Mouse (Mus musculus) 416B (cell line): ENCODE results near the gene Rcor2.
A peak's percentile ranks its signal among the peaks of the same experiment; 100 is the strongest.

Source experiments
- DNase-seq: peaks from one replicate; pipeline ENCODE4 v3.0.0; 2011; ENCODE audit warnings: low read depth

Gene Rcor2

DNA sequence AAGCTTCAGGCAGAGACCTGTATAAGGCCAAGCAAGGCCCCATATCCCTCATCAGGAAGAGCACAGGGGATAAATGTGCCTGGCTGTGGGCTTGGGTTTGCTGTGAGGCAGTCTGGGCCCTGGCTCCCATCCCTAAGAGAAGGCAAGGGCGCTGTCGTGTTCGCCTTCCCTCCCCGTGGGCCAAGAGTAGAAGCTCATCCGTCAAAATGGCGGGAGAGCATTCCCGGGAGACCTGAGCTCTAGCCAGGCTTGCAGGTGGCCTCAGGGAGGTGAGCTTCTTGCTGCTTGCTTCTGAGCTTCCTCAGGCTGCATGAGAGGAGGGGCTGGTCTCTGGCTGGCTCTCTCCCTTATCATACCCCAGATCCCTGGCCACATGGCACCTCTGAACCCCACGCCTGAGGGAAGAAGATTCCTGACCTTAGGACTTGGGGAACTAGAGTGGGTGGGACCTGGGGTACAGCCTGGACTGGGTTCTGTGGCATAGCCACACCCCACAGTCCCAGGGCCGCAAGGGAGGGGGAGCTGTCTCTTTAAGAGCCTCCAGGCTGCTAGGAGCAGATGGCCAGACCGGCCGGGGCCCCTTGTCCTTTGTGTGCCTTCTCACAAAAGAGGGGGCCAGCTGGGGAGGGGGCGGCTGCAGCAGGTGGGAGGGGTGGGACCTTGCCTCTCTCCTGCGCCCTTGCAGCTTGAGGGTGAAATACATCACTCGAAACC lies 1.5 kb upstream of the Rcor2 start:
- DNase-seq = peak; percentile 32

DNA sequence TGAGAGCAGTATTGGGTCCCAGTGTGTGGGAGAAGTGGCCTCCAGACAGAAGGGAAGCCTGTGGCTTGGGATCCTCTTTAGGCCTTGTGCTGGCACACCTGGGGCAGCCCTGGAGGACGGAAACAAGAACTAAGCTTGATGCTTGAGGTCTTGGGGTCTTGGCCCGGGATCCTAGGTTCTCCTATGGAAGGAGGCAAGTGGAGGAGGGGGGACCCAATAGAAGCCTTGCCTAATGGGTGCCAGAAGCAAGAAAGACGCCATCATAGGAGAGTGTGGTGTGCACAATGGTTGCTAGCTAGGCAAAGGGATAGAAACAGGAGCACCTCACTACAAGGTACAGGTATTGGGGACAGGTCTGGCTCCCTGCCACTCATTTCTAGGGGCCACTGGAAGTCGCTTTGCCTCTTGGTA lies 699 bp upstream of the Rcor2 start:
- DNase-seq = peak; percentile 41

DNA sequence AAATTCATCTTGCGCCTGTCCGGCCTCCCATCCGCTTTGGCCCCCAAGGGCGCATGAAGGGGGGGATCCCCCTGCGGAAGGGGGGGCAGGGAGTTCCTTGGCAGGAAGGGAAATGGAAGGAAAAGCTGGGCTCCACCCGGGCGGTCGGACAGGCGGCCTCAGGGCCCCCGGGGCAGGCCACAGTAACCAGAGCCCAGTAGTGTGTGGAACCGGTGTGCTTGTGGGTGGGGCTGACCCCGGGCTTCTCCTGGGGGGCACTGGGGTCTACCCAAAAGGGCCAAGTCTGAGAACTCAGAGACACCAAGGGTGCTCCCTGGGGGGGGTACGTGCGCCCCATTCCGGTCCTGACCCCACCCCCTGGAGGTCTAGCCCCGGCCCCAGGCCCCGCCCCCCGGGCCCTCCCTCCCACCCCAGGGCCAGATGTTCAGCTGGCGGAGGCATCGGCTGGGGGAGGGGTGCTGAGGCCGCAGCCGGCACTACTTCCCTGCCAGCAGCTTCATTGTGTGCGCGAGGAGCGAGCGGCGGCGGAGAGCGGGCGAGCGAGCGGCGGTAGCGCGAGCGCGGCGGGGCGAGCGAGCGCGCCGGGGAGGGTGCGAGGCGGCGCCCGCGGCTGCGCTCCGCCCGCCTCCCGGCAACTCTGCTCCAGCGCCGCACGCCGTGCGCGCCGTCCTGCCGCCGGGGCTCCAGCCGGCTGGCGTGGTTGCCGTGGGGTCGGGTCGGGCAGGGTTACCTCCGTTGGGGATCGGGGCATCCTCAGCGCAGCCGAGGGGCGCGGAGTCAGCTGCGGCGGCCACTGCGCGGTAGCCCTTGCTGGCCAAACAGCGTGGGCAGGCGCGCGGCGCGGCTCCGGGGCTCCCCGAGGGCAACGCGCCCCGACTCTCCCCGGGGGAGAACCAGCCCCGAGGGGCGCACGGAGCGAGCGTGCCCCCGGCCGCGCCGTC lies 926 bp downstream of the Rcor2 start:
- peak; percentile 87 for DNase-seq

DNA sequence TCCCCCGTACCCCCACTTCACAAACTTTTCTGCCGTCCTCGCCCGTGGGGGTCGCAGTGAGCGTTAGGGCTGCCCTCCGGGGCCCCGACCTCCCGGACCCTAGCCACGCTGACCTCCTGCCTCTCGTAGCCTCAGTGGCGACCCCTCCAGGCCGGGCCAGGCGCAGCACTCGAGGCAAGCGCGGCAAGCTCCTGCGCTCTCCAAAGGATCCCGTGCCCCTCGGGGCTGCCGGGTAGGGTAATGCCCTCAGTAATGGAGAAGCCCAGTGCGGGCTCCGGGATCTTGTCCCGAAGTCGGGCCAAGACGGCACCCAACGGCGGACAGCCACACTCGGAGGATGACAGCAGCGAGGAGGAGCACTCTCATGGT lies 1.6 kb downstream of the Rcor2 start:
- peak; percentile 86 for DNase-seq

DNA sequence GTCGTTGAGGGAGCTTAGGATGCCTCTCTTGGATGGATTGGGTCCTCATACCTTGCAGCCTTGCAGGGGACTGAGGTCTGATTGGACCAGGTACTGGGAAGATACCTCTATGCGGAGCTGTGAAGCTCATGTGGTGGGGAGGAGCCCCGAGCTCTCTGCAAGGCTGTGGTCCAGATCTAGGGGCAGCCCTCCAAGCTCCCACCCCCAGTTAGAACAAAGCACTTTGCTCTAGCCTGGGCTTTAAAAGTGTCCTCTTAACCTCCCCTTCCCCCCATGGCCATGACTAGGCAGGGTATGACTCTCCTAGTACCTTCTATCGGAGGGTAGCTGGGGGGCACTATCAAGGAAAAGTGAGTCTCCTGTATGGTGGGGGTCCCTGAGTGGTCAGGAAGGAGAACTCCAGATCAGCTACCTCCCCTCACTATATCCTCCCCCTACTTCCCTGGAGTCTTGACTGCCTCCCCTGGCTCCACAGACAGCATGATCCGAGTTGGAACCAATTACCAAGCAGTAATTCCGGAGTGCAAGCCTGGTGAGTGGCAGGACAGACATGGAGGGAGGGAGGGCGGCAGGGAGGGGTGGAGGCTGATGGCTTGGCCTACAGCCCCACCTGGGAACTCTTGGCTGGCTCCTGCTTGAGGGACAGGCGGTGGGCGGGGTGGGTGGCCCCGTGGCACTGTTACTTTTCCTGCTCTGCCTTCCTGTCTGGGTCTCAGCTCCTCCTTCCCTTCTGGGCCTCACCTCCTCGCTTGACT lies 2.3 kb downstream of the Rcor2 start:
- peak; percentile 53 for DNase-seq

DNA sequence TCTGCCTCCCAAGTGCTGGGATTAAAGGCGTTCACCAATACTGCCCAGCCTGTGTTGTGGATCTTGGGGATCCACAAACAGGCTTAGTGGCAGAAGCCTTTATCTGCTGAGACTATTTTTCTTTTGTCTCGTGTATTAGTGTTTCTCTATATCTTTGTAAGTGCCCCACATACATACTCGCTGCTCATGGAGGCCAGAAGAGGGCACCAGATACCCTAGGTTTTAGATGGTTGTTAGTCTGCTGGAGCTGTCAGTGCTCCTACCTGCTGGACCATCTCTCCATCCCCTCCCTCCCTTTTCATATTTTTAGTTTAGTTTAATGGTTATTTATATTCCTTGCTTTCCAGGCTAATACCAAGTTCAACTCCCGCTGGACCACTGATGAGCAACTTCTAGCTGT lies 6.4 kb downstream of the Rcor2 start:
- peak; percentile 63 for DNase-seq

DNA sequence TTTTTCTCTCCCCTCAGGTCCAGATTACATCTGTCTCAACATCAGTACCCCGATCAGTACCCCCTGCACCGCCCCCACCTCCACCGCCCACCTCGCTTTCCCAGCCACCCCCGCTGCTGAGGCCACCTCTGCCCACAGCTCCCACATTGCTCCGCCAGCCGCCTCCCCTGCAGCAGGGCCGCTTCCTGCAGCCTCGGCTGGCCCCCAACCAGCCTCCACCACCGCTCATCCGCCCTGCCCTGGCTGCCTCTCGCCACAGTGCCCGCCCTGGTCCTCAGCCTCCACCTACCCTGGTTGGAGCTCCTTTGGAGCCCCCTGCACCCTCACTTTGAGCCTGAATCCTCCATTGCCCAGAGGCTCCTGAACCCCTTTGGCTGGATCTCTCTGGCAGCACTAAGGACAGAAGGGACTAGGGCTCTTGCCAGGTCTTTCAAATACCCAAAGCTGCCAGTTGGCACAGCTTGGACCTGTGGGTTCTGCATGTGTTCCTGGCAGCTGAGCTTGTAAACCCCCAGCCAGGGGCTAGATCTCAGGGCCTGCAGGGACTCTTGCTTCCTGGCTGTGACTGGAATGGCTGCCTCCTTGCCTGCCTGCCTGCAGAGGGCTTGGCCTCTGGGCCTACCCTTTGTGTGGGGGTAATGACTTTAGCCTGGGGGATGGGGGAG lies 7.3 kb downstream of the Rcor2 start:
- DNase-seq = no peak

DNA sequence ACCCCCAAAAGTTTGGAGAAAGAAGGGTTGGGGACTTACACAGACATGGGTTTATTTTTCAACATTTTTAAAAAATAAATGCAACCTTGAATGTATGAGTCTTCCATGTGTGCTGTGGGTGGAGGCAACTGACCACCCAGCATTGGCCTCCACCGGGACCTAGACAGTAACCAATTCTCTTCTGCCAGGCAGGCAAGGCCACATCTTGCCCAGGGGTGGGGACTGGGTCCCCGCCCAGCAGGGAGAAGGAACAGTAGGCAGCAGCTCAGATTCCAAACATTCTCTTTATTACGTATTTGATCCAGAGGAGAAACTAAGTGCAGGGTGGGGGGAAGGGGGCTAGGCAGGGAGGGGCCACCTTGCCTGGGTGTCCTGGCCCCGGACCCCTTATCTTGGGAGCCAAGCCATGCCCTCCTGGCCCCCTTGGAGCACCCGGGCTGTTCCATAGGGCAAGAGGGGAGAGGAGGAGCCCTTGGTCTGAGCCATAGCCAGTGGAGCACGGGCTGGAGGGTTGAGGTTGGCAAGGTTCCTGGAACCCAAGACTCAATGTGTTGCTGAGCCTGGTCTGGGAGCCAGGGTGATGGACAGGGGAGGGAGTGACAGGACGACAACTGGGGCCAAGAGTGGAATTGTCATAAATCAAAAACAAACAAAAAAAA lies 8.1 kb downstream of the Rcor2 start:
- no peak for DNase-seq

DNA sequence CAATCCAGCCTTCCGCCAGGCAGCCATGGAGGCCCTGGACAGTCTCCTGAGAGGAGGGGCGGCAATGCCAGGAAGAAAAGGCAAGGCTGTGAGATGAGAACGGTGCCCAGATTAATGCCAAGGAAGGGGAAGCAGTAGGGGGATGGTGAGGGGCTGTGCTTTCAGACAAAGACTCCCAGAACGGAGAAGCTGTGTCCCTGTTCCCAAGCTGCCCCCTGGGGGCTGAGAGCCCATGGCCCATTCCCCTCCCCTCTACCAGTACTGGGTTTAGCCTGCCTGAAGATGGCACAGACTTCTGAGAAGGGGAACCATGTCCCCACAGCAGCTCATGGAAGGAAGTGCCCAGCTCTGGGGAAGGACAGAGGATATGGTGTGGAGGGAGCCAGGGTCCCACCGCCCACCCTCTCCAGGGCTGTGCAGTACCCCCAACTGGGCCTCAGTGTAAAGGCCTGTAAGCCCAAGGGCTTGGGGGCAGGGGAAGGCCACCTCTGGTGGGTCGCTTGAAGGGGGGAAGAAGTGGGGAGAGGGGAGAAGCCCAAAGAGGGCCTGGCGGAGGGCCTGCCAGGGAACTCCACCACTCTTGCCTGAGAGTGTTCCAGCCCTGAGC lies 9.0 kb downstream of the Rcor2 start:
- DNase-seq = no peak

DNA sequence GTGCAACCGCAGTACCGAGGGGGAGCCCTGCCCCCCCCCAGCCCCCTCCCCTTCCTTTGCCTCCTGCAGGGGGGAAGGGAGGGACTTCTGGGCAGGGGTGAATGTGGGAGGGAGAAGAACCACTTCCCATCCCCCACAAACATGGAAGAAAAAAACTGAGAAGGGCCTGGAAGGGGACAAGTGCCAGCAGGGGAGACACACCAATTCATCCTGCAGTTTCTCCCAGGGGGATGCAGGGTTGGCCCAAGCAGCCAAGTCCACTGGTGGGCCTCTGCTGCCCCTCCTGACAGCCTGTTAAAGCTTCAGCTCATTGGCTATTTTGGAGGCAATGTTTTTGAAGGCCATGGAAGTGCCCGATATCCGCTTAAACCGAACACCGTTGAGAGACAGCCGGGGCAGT lies 9.7 kb downstream of the Rcor2 start:
- no peak for DNase-seq

DNA sequence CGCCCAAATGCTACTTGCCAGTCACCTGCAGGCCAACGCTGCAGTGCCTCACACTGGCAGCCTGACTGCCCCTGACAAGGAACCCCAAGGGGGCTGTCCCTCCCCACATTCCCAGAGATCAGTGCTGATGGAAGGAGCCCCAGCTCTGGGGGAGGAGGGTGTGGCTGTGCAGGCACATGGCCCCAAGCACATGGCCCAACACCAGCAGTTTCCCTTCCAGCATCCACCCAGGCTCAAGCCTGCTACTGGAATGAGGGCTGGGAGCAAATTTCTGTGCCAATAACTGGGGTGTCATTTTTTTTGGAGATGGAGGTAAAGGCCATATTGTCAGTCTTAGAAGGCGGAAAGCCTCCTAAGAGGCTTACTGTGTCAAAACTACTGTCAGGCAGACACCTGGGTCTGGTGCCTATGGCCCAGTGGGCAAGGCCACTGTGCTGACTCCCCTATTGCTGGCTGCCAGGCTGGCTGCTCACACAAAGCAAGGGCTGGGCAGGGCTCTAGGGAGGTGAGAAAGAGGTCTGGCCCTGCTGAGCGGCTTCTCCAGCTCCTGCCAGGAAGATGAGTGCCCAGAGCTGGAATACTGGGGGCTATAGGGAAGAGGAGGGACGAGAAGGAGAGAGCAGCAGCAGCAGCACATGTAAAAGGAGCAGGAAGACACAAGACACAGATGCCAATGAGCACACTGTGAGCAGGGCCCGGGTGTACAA lies 11.2 kb downstream of the Rcor2 start:
- no peak for DNase-seq

DNA sequence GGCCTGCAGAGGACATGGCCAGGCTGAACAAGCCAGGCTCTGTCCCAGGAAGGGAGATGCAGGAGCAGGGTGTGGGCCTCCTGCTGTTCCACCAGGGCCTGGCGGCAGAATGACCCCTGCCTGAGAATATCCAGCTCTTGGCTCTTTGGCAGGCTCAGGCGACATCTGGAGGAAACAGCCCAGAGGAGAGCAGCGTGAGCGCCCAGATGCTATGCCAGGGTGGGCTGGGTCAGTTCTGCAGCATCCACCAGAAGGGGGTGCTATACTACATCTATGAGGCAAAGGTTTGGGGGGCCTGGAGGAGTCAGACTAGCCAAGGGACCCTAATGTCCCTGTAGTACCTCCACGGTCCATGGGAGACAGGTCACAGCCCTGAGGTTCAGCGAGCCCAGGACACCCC lies 12.0 kb downstream of the Rcor2 start:
- peak; percentile 44 for DNase-seq

DNA sequence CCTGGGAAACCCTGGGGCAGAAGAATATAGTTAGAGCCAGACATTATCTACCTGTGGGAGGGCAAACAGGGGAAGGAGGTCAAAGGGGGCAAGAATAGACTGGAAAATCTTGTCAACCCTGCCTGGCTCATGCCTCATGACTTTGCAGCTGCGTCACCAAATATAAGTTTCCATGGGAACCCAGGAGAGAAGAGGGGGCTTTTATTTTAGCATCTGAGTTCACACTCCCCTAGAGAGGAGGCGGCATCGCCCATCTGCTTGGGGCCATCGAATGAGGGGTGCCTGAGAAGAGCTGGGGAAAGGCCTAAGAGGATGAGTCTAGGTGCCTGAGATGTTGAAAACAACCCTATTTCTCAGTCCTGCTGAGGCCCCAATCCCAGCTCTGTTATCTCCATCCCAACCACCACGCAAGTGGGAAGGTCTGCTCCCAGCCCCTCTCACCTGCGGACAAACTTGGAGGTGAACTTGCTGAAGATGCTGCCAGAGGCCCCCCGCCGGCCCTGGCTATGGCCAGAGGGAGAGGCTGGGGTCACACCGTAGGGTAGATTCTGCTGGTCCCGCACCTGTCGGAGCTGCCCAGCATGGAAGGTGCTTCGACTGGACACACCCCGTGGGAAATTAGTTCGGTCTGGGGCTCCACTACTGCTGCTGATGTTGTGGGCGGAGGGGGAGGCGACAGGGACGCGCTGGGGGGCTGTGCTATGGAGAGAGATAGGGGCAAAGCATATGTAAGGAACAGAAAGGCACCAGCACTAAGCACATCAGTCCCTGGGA lies 13.6 kb downstream of the Rcor2 start:
- no peak for DNase-seq

DNA sequence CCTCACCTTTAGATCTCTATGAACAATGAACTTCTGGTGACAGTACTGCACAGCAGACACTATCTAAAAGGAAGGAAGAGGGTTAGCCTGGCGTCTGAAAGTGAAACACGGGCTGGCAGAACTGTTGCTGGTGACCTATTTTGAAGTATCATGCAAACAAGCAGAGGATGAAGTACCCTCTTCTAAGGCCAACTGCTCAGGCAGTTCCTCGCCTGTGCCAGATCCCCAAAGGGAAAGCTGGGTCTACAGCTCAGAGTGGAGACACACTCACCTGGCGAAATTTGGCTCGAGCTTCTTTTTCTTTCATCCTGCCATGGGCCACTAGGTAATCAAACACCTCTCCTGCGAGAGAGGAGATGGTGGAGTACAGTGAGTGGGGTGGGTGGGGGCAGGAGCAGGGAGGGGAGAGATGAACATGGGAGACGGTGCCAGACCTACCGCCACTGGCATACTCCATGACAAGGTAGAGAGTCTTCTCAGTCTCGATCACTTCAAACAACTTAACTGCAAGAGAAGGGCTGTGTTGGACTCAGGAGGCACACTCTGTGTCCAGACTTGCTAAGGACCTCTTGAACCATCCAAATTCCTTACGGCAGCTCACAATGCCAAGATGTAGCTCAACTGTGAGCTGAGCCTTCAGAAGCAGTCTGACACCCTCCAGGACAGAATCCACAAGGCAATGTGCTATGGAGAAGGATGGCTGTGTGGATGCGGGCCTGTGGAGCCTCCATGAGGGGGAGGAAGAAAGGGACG lies 19.6 kb downstream of the Rcor2 start:
- no peak for DNase-seq

DNA sequence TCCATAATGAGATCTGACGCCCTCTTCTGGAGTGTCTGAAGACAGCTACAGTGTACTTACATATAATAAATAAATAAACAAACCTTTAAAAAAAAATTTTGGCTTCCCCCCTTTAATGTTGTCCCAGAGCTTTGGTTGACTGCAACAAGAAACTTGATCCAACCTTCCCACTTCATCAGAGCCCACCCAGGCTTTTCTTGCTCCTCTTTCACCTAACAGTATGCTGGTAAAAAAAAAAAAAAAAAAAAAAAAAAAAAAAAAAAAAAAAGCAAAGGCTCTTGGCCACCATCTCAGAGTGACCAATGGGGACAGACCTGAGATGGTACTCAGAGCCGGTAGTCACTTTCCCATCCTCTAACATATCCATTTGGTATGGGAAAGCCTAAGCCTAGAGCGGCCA lies 21.2 kb downstream of the Rcor2 start:
- no peak for DNase-seq

DNA sequence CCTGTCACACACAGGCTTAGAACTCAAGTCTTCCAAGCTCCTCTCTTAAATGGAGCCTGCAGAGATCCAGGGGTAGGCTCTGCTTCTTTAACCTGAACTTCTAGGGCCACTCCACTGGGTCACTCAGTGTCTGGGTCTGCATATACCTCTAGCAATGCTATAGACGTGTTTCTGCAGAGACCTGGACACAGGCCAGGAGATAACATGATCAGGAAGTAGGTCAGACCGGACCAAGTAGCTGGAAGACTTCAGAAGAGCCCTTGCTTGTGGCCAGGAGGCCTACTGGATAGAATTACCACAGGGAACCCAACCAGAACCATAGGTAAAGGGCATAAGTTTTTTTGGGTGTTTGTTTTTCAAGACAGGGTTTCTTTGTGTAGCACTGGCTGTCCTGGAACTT lies 22.6 kb downstream of the Rcor2 start:
- peak; percentile 54 for DNase-seq

DNA sequence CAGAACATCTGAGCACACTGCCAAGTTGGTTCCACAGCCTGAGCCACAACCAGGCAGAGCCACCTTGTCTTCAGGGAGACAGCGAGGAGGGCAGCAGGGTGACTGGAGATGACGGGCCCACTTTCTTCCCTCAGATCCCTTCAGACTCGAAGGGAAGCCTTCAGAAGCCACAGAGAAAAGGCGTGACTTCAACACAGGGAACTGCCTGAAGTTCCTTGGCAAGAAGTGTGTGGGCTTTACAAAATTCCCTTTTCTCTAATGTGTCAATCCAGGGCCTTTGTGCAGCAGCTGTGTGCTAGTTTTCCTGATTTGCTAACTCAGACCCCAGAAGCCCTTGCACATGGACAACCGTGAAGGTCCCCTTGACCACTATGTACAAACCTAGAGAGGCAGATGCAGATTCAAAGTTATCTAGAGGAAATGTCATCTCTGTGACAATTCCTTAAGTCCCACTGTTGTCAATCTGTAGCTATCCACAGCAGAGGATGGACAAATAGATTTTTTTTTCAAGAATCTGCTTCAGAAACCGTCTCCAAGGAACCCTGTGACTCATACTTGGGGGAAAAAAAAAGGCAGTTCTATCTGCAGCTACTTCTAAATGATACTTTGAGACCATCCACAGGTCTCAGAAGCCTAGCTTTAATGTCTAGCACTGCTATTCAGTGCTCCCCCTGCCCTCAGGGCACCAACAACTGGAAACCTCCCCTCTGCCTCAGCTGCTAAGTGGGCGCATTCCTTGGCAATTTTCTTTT lies 25.0 kb downstream of the Rcor2 start:
- no peak for DNase-seq
